Mouse (Mus musculus) G1E-ER4 (cell line): Measurements from ENCODE around the gene Notch3. TPM values are rescaled to one million over a fixed set of nuclear protein-coding genes. Genes with fewer than 3 reads are reported as not detected.

Experiments used
- GATA1 ChIP-seq: IDR thresholded peaks from one replicate; pipeline ENCODE4 v1.8.0; 2012; ENCODE audit warnings: low read length, inconsistent platforms
- polyA plus RNA-seq: library from polyadenylated mRNA; stranded (reverse); fragments of >175 nt; gene quantifications from 2 replicates; pipeline ENCODE4 v1.2.3, GENCODE M21; 2012

The Notch3 gene
- polyA plus RNA-seq, 1 experiment: 1.9 TPM

GRCm38 (mm10) chr17:32173166-32173565, 6.5 kb upstream of the Notch3 start:
- no peak for TF ChIP-seq GATA1

GRCm38 (mm10) chr17:32172485-32172884, 5.8 kb upstream of the Notch3 start:
- TF ChIP-seq GATA1: no peak

GRCm38 (mm10) chr17:32169518-32170225, 3.0 kb upstream of the Notch3 start:
- no peak for TF ChIP-seq GATA1

- no peak for TF ChIP-seq GATA1
These were observed 653 bp downstream of the Notch3 start for GRCm38 (mm10) chr17:32165803-32166595.

- TF ChIP-seq GATA1: no peak
These were observed 1.3 kb downstream of the Notch3 start for GRCm38 (mm10) chr17:32165266-32165802.

DNA sequence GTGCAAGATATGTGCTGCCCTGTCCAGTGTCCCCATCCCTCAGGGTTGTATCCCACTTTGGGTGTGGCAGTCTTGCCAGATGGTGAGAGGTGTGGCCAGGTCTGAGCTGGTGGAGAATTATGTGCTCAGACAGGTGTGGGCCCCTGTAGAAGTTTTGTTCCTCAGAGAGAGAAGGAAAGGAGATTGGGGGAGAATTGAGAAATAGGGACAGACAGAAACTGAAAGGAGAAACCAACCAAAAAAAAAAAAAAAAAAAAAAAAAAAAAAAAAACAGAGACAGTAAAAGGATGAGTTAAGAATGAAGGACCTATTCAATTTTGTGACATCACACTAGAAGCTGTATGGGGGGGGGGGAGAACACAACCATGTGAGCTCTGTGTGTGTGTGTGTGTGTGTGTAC, 1.9 kb downstream of the Notch3 start:
- TF ChIP-seq GATA1: no peak

DNA sequence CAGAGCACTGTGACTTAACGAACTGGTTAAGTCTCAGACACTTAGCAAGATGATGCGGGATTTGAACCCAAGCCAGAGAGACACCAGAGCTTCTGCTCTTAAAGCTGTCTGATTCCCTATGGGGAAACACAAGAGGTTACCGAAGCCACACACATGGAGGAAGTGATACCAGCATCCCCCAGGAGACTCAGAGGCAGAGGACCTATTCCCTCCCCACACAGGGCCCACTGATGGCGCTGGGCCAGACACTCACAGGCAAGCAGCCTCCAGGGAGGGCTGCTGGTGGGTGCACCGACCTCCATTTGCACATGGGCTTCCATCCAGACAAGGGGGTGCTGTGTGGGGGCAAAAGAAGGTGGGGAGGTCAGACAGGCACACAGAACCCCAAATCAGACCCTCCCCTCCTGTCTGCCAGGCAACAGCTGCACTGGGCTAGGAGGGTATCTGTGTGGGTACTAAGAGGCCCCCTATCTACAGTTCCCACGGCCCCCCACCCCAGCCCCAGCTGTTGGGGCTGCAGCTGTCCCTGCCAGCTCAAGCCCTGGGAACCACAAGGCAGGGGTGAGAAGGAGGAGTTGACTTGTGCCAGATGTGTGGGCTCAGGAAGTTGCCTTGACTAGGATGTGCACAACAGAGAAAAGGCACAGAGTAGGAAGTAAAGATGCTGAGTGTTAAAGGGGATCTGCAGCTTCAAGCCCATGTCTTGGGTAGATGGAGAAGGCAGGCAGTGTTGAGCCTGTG, 2.6 kb downstream of the Notch3 start:
- no peak for TF ChIP-seq GATA1

DNA sequence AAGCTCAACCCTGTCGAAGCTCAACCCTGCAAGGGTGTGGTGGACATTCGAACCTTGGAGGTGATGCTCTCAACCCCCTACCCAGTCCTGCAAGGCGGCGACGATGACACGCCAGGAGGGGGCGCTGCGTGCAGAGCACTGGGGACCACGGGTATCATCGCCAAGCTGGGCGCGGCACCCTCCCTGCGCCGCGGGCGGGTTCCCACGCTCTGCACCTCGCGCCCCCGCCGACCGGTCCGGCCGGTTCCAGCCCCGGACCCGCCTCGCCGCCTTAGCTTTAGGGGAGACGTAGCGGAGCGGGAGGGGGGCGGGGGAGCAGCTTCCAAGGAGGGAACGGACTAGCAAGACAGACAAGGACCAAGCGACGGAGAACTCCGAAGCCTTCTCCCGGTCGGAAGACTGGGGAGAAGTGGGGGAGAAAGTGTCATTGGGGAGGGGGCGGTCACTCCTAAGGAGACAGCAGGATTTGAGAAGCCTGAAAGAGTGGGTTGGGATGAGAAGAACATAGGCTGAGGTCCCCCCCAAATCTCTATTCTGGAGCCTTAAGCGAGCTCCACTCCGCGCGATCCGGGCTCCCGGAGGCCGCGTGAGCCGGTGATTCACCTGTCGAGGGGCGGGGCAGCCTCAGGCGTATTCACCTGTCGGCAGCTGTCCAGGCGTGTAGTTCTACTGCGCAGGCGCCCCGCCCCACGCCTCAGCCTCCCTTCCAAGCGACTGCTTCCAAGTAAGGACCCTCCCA, 4.4 kb downstream of the Notch3 start:
- TF ChIP-seq GATA1: no peak

- no peak for TF ChIP-seq GATA1
These were observed 5.8 kb downstream of the Notch3 start for GRCm38 (mm10) chr17:32160882-32161281.

DNA sequence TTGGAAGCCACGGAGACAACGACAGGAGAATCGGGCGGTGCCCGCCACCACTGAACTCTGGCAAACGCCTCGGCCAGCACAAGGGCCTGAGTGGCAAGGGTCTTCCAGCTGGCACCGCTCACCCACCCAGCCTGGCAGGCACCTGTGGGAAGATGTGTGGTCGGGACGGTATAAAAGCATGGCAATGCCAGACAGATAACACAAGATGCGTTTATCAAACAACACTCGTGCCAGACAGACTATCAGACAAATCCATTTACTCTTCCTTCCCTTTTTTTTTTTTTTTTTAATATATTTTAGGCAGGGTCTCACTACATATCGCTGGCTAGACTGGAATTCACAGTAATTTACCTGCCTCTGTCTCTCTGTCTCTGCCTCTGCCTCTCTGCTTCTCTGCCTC, 7.8 kb downstream of the Notch3 start:
- TF ChIP-seq GATA1: no peak

DNA sequence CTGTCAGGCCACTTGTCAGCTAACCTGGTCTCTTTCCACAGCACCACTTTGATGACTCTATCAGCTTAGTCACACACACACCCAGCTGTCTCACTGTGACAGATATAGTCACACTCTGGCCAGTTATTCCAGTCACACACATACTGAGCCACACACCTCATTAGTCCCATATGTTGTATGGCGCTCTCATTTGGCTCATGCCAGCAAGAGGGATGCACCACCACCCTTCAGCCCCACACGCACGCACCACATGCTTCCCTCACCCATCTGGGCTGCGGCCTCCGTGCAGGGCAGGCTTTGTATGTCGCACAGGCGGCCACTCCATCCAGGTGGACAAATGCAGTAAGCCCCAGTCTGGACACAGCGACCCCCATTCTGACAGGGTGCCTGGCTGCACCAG, 19.9 kb downstream of the Notch3 start:
- TF ChIP-seq GATA1: no peak

DNA sequence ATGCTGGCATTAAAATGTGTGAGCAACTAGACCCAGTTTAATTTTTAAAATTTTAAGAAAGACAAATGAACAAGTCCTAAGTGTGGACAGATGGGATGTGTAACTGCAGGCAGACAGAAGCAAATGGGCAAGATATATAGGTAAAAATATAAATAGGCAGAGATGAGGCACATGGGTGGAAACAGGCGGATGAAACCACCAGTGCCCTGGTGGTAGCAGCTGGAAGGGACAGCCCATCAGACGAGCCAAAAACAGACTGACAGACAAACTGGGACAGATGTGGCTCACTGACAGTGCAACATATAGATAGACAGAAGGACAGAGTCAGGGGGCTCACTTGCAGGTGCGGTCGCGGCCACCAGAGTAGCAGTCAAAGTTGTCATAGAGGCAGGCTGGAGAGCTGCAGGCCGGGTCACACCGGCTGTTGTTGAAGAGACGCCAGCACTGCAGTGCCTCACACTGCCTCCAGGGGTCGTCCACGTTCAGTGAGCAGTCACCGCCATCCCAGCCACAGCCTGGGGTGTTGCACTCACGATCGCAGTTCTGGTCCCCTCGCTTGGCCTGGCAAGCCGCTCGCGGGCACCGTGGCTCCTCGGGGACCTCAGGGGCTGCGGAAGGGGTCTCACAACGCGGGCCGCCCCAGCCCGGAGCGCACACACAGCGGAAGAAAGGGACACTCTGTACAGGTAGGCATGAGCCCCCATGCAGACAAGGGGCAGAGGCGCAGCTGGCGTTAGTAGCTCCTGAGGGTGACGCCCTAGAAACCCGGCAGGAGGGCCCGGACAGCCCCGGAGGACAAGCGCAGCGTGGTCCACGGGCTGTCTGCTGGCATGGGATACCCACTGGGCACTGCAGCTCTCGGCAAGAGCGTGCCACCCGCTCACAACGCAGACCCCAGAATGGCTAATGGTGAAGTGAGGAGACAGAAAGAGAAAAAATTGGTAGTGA, 23.5 kb downstream of the Notch3 start:
- no peak for TF ChIP-seq GATA1

- TF ChIP-seq GATA1: no peak
These were observed 24.4 kb downstream of the Notch3 start for GRCm38 (mm10) chr17:32142234-32142633.

- no peak for TF ChIP-seq GATA1
These were observed 33.3 kb downstream of the Notch3 start for GRCm38 (mm10) chr17:32133375-32133774.
